Comparison of ENCODE assay signal across 8 mouse cellular contexts in the genomic region with DNA sequence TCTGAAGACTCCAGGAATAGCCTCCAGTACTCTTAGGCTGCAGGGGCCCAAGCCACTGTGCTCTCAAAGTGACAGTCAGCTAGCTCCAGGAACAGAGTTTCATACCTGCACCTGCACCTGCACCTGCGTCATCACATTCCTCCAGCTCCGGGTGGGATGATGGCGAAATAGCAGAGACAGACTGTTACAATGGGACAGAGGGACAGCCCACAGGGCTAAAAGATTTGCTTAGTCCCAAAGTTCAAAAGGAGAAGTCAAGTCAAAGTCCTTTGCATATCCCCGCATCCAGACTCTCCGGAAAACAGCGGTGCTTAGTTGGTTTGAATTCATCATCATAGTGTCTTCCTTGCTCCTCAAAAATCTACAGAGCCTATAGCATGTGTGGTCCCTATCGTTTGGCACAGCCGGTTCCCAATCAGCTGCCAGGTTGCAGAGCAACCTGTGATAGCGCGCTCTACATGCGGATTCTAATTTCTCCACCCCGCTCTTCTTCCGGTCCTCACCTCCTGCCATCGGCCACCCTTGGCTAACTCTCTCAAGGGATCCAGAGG. TPM values are rescaled to one million over a fixed set of nuclear protein-coding genes. Genes with fewer than 3 reads are reported as not detected.
DNase-seq lines count a peak whose midpoint lies in the region; ATAC-seq and TF ChIP-seq lines count a peak whose summit lies in the region.

Slc22a3 (minus strand) TSS at position 51 of the 551 bp plus-strand sequence.

- 19% methylated on average over 14 of the region's 14 CpGs for WGBS in lung, embryonic 14.5 days
- 13% methylated on average over 14 of the region's 14 CpGs for WGBS in forebrain, embryonic 12.5 days
- 17% methylated on average over 14 of the region's 14 CpGs for WGBS in limb, embryonic 12.5 days
- WGBS in neural tube, embryonic 15.5 days = 21% methylated on average over 14 of the region's 14 CpGs

- H3K27me3 ChIP-seq in lung, embryonic 14.5 days (ENCODE audit: insufficient read depth, low read length) = peaks cover 39% of the 10 kb centered on the region
- H3K27me3 ChIP-seq in forebrain, embryonic 12.5 days = peaks cover 58% of the 10 kb centered on the region
- H3K27me3 ChIP-seq in limb, embryonic 12.5 days = peaks cover 71% of the 10 kb centered on the region
- H3K27me3 ChIP-seq in neural tube, embryonic 15.5 days (replicated peaks) = peaks cover 41% of the 10 kb centered on the region

- DNase-seq in lung, embryonic 14.5 days = no peak
- no peak for DNase-seq in lung, postnatal 4 days
- no peak for DNase-seq in adipocyte (ENCODE audit: low spot score)
- DNase-seq in spleen, postnatal 4 days (ENCODE audit: low spot score in 2 of 2) = no peak
- DNase-seq in cerebellum, postnatal 10 days = no peak

- H3K9me3 ChIP-seq in lung, embryonic 14.5 days (ENCODE audit: low read depth, low read length) = no peaks in the 10 kb centered on the region
- H3K9me3 ChIP-seq in forebrain, embryonic 12.5 days = no peaks in the 10 kb centered on the region
- H3K9me3 ChIP-seq in limb, embryonic 12.5 days = no peaks in the 10 kb centered on the region
- no peaks in the 10 kb centered on the region for H3K9me3 ChIP-seq in neural tube, embryonic 15.5 days (replicated peaks)

- TF ChIP-seq CTCF in lung, embryonic 14.5 days (IDR thresholded peaks at IDR 0.05; ENCODE audit: low read depth) = no peak

- no peaks in the 10 kb centered on the region for H3K36me3 ChIP-seq in lung, embryonic 14.5 days (ENCODE audit: insufficient read depth)
- no peaks in the 10 kb centered on the region for H3K36me3 ChIP-seq in forebrain, embryonic 12.5 days (replicated peaks)
- no peaks in the 10 kb centered on the region for H3K36me3 ChIP-seq in limb, embryonic 12.5 days
- no peaks in the 10 kb centered on the region for H3K36me3 ChIP-seq in neural tube, embryonic 15.5 days

- peak within 1 kb of the TSS; percentile 79 for H3K4me2 ChIP-seq in lung, embryonic 14.5 days
- peak within 1 kb of the TSS; percentile 44 for H3K4me2 ChIP-seq in forebrain, embryonic 12.5 days
- H3K4me2 ChIP-seq in limb, embryonic 12.5 days = peak within 1 kb of the TSS; percentile 76
- H3K4me2 ChIP-seq in neural tube, embryonic 15.5 days = peak within 1 kb of the TSS; percentile 70

- peak within 1 kb of the TSS; percentile 39 for H3K4me3 ChIP-seq in lung, embryonic 14.5 days (ENCODE audit: low read depth, low read length)
- H3K4me3 ChIP-seq in forebrain, embryonic 12.5 days (replicated peaks) = peak within 1 kb of the TSS; percentile 29
- peak within 1 kb of the TSS; percentile 42 for H3K4me3 ChIP-seq in limb, embryonic 12.5 days (replicated peaks)
- peak within 1 kb of the TSS; percentile 40 for H3K4me3 ChIP-seq in neural tube, embryonic 15.5 days (replicated peaks)

- no peaks in the 10 kb centered on the region for H3K4me1 ChIP-seq in lung, embryonic 14.5 days (ENCODE audit: insufficient read depth)
- no peaks in the 10 kb centered on the region; the same call in 1 of the 2 replicates for H3K4me1 ChIP-seq in forebrain, embryonic 12.5 days
- H3K4me1 ChIP-seq in limb, embryonic 12.5 days (replicated peaks) = peaks cover 8% of the 10 kb centered on the region; the same call in 1 of the 2 replicates
- peaks cover 9% of the 10 kb centered on the region for H3K4me1 ChIP-seq in neural tube, embryonic 15.5 days

- no peak for ATAC-seq in lung, embryonic 14.5 days (ENCODE audit: insufficient read depth)
- no peak for ATAC-seq in forebrain, embryonic 12.5 days (ENCODE audit: low FRiP score)
- ATAC-seq in limb, embryonic 12.5 days (ENCODE audit: insufficient number of reproducible peaks, insufficient read depth, low FRiP score, low TSS enrichment, low read depth) = no peak
- ATAC-seq in neural tube, embryonic 15.5 days (ENCODE audit: low FRiP score) = no peak

- H3K27ac ChIP-seq in lung, embryonic 14.5 days (ENCODE audit: low read depth) = no peak within 1 kb of the TSS
- no peak within 1 kb of the TSS for H3K27ac ChIP-seq in forebrain, embryonic 12.5 days
- no peak within 1 kb of the TSS for H3K27ac ChIP-seq in limb, embryonic 12.5 days
- H3K27ac ChIP-seq in neural tube, embryonic 15.5 days (replicated peaks) = no peak within 1 kb of the TSS

- peak within 1 kb of the TSS; percentile 32 for H3K9ac ChIP-seq in lung, embryonic 14.5 days
- no peak within 1 kb of the TSS for H3K9ac ChIP-seq in forebrain, embryonic 12.5 days
- peak within 1 kb of the TSS; percentile 40 for H3K9ac ChIP-seq in limb, embryonic 12.5 days (replicated peaks)
- no peak within 1 kb of the TSS for H3K9ac ChIP-seq in neural tube, embryonic 15.5 days (replicated peaks)

RNA-seq across cellular contexts. Expression of gene Slc22a3, which starts in this region (rescaled TPM):
- 0.26 and 0.49 TPM in 2 replicates for polyA plus RNA-seq in lung, embryonic 14.5 days (2014; fragmentation: Nextera tagmentation; extraction: Ambion mirVana)
- polyA plus RNA-seq in forebrain, embryonic 12.5 days (2016; fragmentation: Nextera tagmentation; extraction: Ambion mirVana) = not detected in 2 replicates
- polyA plus RNA-seq in limb, embryonic 12.5 days (2016; fragmentation: Nextera tagmentation; extraction: Ambion mirVana) = 0.16 and 0.23 TPM in 2 replicates
- 1.00 and 3.4 TPM in 2 replicates for polyA plus RNA-seq in neural tube, embryonic 15.5 days (2015; fragmentation: Nextera tagmentation; extraction: Ambion mirVana)

Comparison
In these comparisons a context has a peak if more than half of its experiments do, and no peak if none do; other contexts are left out.
1. H3K9ac ChIP-seq: peak in lung, embryonic 14.5 days (single experiment) and limb, embryonic 12.5 days (single experiment); none in forebrain, embryonic 12.5 days (single experiment) and neural tube, embryonic 15.5 days (single experiment).
2. Peak in every context shown above with its lines, with median percentiles within 50 percentile points of each other: H3K4me2 ChIP-seq and H3K4me3 ChIP-seq.